Mouse (Mus musculus) G1E (cell line): ENCODE results near the gene Zfp946. TPM values are rescaled to one million over a fixed set of nuclear protein-coding genes. Genes with fewer than 3 reads are reported as not detected.

ENCODE experiments used
- ATAC-seq: 2 replicates; pipeline ENCODE4 v1.8.0; 2016; ENCODE audit warnings: mild to moderate bottlenecking; ENCODE audit not compliant: insufficient number of reproducible peaks, poor library complexity, low FRiP score, severe bottlenecking; ENCODE audit errors: extremely low read depth
- DNase-seq: peaks from one replicate; pipeline ENCODE4 v3.0.0; 2012; ENCODE audit warnings: low spot score
- H3K27me3 ChIP-seq: 2 replicates; pipeline ENCODE4 v1.6.1; 2012; ENCODE audit warnings: mild to moderate bottlenecking, low read length, inconsistent platforms; ENCODE audit not compliant: insufficient read depth
- H3K36me3 ChIP-seq: replicated peaks from 2 replicates; pipeline ENCODE3; 2012; ENCODE audit warnings: mild to moderate bottlenecking, inconsistent platforms
- H3K4me1 ChIP-seq: 2 replicates; pipeline ENCODE4 v1.6.1; 2012; ENCODE audit warnings: low read depth, low read length, inconsistent platforms, mixed read lengths; ENCODE audit not compliant: insufficient read depth
- H3K4me3 ChIP-seq: 2 replicates; pipeline ENCODE4 v1.5.1; 2012; ENCODE audit warnings: low read depth, mild to moderate bottlenecking, inconsistent platforms, low read length, moderate library complexity, mixed read lengths
- H3K9me3 ChIP-seq: replicated peaks from 2 replicates; pipeline ENCODE4 v1.6.1; 2012; ENCODE audit warnings: inconsistent platforms
- CTCF ChIP-seq: IDR thresholded peaks from 2 replicates; pipeline ENCODE4 v1.5.1; 2012; ENCODE audit warnings: low read depth, low read length, inconsistent platforms, mixed read lengths
- GATA1 ChIP-seq: IDR thresholded peaks from 2 replicates; pipeline ENCODE4 v1.6.1; 2012; ENCODE audit warnings: borderline replicate concordance, low read length, inconsistent platforms, mixed read lengths
- GATA2 ChIP-seq: IDR thresholded peaks from 2 replicates; pipeline ENCODE4 v1.6.1; 2012; ENCODE audit warnings: low read depth, low read length, inconsistent platforms, borderline replicate concordance
- POLR2AphosphoS5 ChIP-seq: IDR thresholded peaks from 2 replicates; pipeline ENCODE4 v1.6.1; 2012; ENCODE audit warnings: low read depth, low read length, inconsistent platforms; ENCODE audit not compliant: insufficient replicate concordance
- TAL1 ChIP-seq: conservative IDR thresholded peaks from 2 replicates; pipeline ENCODE4 v1.6.1; 2012; ENCODE audit warnings: low read depth, low read length, inconsistent platforms, mixed read lengths
- polyA plus RNA-seq: library from polyadenylated mRNA; stranded (reverse); fragments of >175 nt; gene quantifications from 2 replicates; pipeline ENCODE4 v1.2.3, GENCODE M21; 2012
- total RNA-seq, 2 experiments: library from RNA; stranded (forward) in 1 of 2; stranded (reverse) in 1 of 2; fragments of 200-1000 nt in 1 of 2; fragments of >200 nt in 1 of 2; fragmentation: Nextera tagmentation in 1 of 2; gene quantifications; 2 replicates each; pipeline ENCODE4 v1.2.3; 2014 to 2017

Gene Zfp946
- total RNA-seq (2014; fragmentation: Nextera tagmentation), result 28.9 and 30.5 TPM in 2 replicates
- total RNA-seq (2017), result 5.0 and 7.5 TPM in 2 replicates
- 2.0 and 2.6 TPM in 2 replicates for polyA plus RNA-seq

DNA sequence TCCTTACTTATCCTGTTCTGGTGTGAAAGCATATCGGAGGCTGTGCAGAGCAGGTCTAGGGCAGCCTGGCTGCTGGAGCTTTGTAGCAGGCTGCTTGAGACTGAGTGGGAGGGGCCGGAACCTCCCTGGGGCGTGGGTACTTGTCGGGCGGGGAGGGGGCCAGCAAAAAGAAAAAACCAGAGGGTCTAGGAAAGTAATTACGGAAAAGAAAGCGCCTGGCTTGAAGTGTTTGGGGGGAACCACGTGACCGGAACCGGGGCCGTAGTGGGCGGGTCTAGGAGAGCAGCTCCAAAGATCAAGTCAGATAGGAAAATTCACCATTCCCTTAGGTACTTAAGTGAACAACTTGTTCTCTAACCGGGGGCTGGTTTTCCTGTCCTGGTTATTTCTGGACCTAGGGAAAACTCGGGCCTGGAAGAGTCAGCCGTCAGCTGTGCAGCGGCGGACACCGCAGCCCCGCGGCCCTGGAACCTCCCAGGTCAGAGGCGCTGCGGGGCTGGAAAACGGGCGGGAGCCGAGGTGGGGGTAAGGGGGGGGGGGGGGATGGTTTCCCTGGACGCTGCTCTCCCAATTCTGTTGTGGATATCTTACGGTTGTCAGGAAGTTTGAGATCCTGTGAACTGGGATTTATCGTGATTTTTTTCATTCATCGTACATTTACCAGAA is at the start of gene Zfp946:
Zfp946 (plus strand) TSS at position 271 of the 666 bp plus-strand sequence.
- Histone ChIP-seq H3K4me1 (peaks cover 14% of the 10 kb centered on the region), H3K4me3 (peak within 1 kb of the TSS; percentile 74), H3K9me3 (no peaks in the 10 kb centered on the region), H3K36me3 (no peaks in the 10 kb centered on the region), H3K27me3 (no peaks in the 10 kb centered on the region)
- peak; percentile 59 for DNase-seq
- TF ChIP-seq CTCF, result no peak
- ATAC-seq, result peak; percentile 86

DNA sequence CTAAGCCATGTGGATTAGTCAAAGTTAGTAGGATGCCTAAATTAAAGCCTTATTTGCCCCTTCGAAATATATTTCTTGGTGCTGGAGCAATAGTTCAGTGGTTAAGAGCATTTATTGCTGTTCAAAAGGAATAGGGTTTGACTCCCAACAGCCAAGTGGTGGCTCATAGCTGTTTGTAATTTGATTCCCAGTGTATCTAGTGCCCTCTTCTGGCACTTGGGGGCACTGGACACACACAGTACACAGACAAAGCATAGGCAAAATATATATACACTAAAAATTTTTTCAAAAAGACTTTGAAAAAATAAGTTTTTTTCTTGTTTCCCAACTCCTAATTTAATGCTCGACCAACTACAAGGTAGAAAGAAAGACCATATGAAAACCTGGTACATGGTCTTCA is 13.3 kb upstream of the Zfp946 start:
- no peak for DNase-seq
- H3K9me3 ChIP-seq, result no peaks in the 10 kb centered on the region
- H3K36me3 ChIP-seq, result no peaks in the 10 kb centered on the region
- no peaks in the 10 kb centered on the region for H3K4me1 ChIP-seq
- peak; percentile 73 for ATAC-seq
- TF ChIP-seq GATA2, result no peak
- TF ChIP-seq TAL1, result no peak
- TF ChIP-seq CTCF, result no peak
- TF ChIP-seq GATA1, result no peak
- TF ChIP-seq POLR2AphosphoS5, result no peak
- H3K4me3 ChIP-seq, result no peak overlapping the region
- H3K27me3 ChIP-seq, result 0 out of 2 replicates have a peak, but pooled peaks cover 2% of the 10 kb centered on the region

DNA sequence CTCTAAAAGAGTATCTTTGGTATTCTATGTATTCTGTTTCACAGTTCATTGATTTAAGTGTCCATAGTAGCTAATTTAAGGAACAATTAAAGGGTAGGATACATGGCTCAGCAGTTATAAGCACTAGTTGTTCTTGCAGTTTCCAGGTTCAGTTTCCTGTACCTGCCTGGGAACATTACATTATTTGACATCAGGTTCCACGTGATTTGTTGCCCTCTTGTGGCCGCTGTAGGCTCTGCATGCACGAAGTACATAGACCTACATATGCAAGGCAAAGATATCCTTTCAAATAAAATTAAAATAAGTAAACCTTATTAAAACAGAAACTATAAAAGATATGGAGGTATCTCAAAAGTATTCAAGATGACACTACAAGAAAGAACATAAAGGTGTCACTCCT is 6.5 kb upstream of the Zfp946 start:
- no peaks in the 10 kb centered on the region for H3K27me3 ChIP-seq
- H3K4me3 ChIP-seq, result no peak overlapping the region
- ATAC-seq (peak; percentile 74), DNase-seq (no peak)
- H3K9me3 ChIP-seq, result no peaks in the 10 kb centered on the region
- no peak for TF ChIP-seq GATA1
- no peak for TF ChIP-seq TAL1
- TF ChIP-seq CTCF, result peak; percentile 53
- no peaks in the 10 kb centered on the region for H3K36me3 ChIP-seq
- no peaks in the 10 kb centered on the region for H3K4me1 ChIP-seq

DNA sequence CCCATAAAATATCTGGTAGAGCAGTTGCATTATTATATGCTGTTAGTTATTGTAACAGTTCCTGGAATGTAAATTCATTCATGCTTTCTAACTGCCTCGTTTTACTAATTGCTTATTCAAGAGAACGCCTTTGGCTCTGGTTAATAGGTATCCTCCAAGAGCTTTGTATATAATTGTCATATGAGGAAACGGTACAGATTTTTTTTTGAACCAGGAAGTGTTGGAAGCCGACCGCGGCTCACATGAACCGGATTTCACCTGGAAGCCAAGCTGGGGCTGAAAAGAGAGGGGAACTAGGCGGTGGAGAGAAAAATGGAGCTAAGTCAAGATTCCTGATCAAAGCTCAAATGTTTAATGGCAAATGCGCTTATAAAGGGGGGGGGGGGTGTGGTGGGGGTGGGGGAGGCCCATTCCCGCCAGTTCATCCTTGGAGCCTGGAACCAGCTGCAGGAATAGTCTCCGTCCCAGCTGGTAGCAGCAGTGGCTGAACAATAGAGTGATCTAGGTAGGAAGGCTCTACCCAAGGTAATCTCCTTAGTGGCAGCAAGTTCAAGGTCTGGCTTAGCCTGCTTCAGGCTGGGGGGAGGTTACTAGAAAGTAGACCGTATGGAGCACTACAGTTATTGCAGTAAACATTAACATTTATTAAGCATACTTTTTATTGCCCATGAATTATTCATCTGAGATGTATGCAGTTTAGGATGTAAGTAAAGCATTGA is 773 bp downstream of the Zfp946 start:
- H3K36me3 ChIP-seq, result no peaks in the 10 kb centered on the region
- TF ChIP-seq GATA2 (no peak), GATA1 (no peak), TAL1 (no peak), CTCF (no peak), POLR2AphosphoS5 (no peak)
- DNase-seq (no peak), ATAC-seq (no peak)
- peak overlapping the region; percentile 74 for H3K4me3 ChIP-seq
- no peaks in the 10 kb centered on the region for H3K9me3 ChIP-seq
- peaks cover 14% of the 10 kb centered on the region for H3K4me1 ChIP-seq
- H3K27me3 ChIP-seq, result no peaks in the 10 kb centered on the region

DNA sequence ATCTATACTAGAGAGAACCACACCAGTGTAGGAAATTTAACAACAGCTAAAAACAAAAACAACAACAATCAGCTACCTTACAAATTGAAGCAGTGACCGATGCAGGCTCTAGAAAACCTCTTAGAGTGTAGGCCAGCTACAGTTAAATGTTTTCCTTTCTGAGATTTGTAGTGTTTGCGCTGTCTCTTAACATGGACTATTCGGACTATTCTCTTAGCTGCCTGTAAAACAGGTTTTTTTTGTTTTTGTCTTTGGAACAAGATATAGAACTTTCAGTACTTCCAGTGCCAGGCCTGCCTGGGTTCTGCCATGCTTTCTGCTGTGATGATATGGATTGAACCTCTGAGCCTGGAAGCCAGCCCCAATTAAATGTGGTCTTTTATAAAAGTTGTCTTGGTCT is 23.7 kb downstream of the Zfp946 start:
- ATAC-seq (no peak), DNase-seq (no peak)
- Histone ChIP-seq H3K27me3 (no peaks in the 10 kb centered on the region), H3K9me3 (no peaks in the 10 kb centered on the region), H3K36me3 (no peaks in the 10 kb centered on the region), H3K4me3 (no peak overlapping the region), H3K4me1 (no peaks in the 10 kb centered on the region)
- TF ChIP-seq GATA2 (no peak), GATA1 (no peak), POLR2AphosphoS5 (no peak), TAL1 (no peak), CTCF (no peak)

DNA sequence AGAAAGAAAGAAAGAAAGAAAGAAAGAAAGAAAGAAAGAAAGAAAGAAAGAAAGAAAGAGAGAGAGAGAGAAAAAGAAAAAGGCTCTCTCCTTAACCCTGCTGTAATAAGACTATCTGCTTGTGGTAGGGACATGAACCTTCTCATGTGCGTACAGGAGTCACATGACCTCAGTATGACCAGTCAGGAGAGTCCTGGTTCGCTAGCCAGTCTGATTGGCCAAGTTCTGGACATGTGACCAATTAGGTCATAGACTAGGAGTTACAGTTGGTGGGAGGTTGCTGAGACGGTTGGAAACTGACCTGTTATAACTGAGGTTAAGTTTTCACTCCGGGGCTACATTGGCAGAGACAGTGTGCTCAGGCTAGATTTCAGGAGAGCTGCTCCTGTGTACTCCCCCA is 73.1 kb downstream of the Zfp946 start:
- no peak for ATAC-seq
- no peaks in the 10 kb centered on the region for H3K36me3 ChIP-seq
- H3K9me3 ChIP-seq, result no peaks in the 10 kb centered on the region
- H3K4me3 ChIP-seq, result no peak overlapping the region
- no peaks in the 10 kb centered on the region for H3K4me1 ChIP-seq
- TF ChIP-seq CTCF, result no peak
- no peak for TF ChIP-seq GATA2
- no peak for TF ChIP-seq GATA1
- no peak for TF ChIP-seq POLR2AphosphoS5
- TF ChIP-seq TAL1, result no peak
- H3K27me3 ChIP-seq, result no peaks in the 10 kb centered on the region
- DNase-seq, result no peak

Other genes starting within 250 kb of the Zfp946 start
- 24.9 and 29.2 TPM in 2 replicates for gene Zfp994, start 198.6 kb upstream of the Zfp946 start, total RNA-seq (2014; fragmentation: Nextera tagmentation)
- gene Zfp994, start 198.6 kb upstream of the Zfp946 start, total RNA-seq (2017), result 15.5 and 18.2 TPM in 2 replicates
- gene Zfp994, start 198.6 kb upstream of the Zfp946 start, polyA plus RNA-seq, result 0.25 and 0.33 TPM in 2 replicates
- 67.7 and 70.1 TPM in 2 replicates for gene CT030661.1, start 109.4 kb upstream of the Zfp946 start, total RNA-seq (2014; fragmentation: Nextera tagmentation)
- gene CT030661.1, start 109.4 kb upstream of the Zfp946 start, total RNA-seq (2017), result 44.0 and 51.3 TPM in 2 replicates
- 0.78 and 1.1 TPM in 2 replicates for gene CT030661.1, start 109.4 kb upstream of the Zfp946 start, polyA plus RNA-seq
- gene Zfp944, start 62.8 kb upstream of the Zfp946 start, total RNA-seq (2014; fragmentation: Nextera tagmentation), result 23.7 and 33.4 TPM in 2 replicates
- 19.7 and 21.6 TPM in 2 replicates for gene Zfp944, start 62.8 kb upstream of the Zfp946 start, total RNA-seq (2017)
- 1.0 and 1.1 TPM in 2 replicates for gene Zfp944, start 62.8 kb upstream of the Zfp946 start, polyA plus RNA-seq
- gene Zfp758, start 62.8 kb upstream of the Zfp946 start, total RNA-seq (2014; fragmentation: Nextera tagmentation), result 18.5 and 27.5 TPM in 2 replicates
- 20.6 and 23.3 TPM in 2 replicates for gene Zfp758, start 62.8 kb upstream of the Zfp946 start, total RNA-seq (2017)
- 0.09 and 0.23 TPM in 2 replicates for gene Zfp758, start 62.8 kb upstream of the Zfp946 start, polyA plus RNA-seq
- not detected in 2 replicates for gene Vmn2r111, start 149.3 kb downstream of the Zfp946 start, total RNA-seq (2014; fragmentation: Nextera tagmentation)
- gene Vmn2r111, start 149.3 kb downstream of the Zfp946 start, total RNA-seq (2017), result 0.06 and 0.11 TPM in 2 replicates
- gene Vmn2r111, start 149.3 kb downstream of the Zfp946 start, polyA plus RNA-seq, result not detected in 2 replicates
- not detected in 2 replicates for gene Vmn2r112, start 176.7 kb downstream of the Zfp946 start, total RNA-seq (2014; fragmentation: Nextera tagmentation)
- gene Vmn2r112, start 176.7 kb downstream of the Zfp946 start, total RNA-seq (2017), result 0.12 and 0.22 TPM in 2 replicates
- 0.01 TPM in 1 of 2 replicates, not detected in the other for gene Vmn2r112, start 176.7 kb downstream of the Zfp946 start, polyA plus RNA-seq